Mouse (Mus musculus) kidney, postnatal 10 days (tissue): ENCODE data around the gene Rpl37a.

ENCODE experiments used
- DNase-seq: peaks from one replicate; pipeline ENCODE4 v3.0.0; 2021; ENCODE audit warnings: mixed read lengths

Gene Rpl37a

DNA sequence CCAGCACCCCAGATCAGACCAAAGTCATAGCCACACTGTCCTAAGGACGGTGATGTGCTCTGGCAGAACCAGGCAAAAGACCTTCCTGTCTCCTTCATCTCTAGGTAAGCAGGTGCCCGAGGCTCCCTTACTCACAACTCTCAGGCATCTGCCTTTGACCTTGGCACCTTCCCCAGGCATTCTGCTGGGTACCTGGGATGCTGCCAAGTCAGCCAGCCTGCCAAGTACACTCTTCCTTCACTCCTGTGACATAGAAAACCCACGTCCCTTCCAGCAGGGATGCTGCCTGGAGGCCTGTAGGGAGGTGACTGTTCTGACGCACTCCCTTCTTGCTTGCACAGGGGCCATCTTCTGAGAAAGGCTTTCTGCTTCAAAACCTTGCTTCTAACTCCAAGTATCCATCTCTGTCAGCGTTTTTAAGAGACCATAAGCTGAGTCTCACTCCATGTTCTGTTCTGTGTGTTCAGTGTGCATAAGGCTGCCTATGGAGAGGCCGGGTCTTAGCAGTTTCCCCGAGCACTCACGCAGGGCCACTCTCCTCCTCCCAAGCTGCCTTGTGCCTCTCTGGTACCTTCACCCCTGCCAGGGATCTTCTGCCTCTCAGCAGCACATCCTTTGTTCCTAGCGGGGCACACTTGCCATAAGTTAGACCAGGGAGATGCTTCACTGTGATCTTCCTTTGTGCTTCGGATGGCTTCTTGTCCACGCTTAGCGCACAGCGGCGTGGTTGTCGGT is 28.0 kb downstream of the Rpl37a start:
- peak; percentile 62 for DNase-seq

DNA sequence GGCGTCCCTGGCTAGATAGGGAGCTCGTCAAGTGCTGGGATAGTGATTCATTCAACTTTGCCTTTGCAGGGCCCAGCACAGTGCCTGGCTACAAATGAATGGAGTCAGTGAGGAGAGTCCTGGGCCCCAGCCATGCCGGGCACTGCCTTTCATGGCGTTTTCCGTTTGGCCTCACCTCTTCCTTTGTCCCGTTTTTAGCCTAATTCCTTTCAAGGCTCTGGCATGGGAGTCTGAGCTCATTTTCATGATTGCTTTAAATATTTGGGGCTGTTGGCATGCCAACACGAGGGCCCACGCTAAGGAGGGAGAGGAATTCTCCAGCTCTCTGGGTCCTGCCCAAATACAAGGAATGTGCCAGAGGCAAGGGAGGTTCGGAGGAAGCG is 28.6 kb downstream of the Rpl37a start:
- no peak for DNase-seq

DNA sequence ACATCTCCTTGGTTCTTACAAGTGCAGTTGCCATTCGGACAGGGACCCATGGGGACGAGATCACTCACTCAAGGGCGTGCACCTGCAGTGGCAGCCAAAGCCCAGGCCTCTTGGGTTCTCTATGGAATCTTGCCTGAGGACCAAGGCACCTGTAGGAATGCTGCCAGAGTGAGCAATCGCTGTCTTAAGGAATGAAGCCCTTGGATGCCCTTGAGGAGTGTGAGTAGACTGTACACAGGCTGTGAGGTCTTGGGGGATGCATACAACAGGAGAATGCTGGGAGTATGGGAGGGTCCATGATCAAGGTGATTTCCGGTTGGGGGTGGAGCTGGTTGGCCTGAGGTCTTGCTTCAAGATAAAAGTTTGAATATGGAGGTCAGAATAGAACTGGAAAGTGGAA is 30.3 kb downstream of the Rpl37a start:
- DNase-seq, result no peak

DNA sequence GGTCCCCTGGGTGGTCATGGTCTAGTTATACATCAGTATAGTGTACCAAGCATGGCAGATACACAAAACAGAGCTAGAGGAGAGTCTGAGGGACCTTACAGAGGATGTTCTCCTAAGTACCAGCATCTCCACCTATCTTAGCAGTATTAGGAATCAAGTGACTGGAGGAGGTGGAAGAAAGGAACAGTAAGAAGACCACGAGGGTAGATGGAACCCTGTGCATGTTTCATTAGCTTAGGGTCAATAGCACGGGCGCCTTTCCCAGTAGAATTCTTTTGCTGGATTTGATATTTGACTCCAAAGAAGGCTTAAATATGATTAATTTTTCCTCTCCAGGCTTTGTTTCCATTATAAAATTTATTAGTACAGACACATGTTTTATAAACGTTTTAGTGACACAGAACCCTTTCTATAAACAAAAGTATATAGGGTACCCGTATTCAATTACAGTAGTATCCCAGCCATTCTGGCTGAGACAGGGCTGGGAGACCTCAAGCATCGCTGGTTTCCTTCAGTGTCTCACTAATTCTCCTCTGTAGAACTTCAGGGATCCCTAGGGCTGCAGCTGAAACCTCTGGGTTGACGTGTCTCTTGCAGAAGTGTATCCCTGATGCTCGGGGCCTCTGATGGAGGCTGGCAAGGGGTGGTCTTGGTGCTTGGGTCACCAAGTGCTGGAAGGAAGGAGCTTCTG is 33.9 kb downstream of the Rpl37a start:
- DNase-seq, result no peak

DNA sequence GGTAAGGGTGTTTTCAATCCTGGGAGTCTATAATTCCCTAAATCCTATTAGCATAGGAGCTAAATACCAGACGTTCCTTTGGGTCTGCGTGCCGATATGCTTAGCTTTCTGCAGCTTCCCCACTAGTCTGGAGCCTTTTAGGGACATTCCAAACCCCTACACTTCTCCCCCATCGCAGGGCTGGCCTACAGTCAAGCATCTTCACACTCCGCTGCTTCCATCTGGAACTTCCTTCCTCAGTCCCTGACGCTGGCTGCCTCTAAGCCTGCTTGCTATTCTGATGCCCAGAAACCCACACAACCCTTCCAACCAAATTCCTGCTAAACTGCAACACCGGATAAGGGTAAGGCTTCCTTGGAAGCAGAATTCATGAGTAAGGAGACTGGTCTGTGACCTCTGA is 35.3 kb downstream of the Rpl37a start:
- peak; percentile 66 for DNase-seq

DNA sequence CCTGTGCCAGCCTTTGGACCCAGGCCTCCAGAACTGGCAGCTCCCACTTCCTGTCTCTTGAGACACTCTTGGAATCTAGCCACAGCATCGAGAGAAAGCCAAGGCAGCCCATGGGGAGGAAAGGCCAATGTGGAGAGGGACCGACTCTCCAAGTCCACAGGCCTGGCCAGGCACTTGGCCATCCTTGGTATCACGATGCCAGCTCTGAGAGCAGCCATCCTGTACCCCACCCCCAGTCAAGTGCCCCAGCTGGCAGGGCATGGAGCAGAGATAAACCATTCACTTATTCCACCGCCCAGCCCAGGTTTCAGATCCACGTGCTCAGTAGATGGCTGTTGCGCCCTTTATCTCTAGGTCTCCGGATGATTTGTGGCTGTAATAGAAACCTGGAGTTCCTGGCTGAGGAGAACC is 40.3 kb downstream of the Rpl37a start:
- no peak for DNase-seq

DNA sequence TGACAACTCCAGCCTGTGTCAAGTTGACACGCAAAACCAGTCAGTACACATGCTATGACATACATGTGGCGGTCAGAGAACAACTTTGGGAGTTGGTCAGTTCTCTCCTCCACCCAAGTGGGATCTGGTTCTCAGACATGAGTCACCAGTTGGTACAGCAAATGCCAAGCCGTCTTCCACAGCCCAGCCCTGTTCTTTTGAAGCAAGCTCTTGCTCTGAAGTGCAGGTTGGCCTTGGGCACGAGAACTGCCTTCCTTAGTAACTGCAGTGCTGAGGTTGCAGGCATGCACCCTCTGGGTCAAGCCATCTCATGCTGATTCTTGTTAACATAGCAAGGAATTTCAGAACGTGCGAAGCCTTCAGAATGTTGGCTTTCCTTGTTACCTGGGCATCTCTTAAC is 42.1 kb downstream of the Rpl37a start:
- DNase-seq, result no peak

DNA sequence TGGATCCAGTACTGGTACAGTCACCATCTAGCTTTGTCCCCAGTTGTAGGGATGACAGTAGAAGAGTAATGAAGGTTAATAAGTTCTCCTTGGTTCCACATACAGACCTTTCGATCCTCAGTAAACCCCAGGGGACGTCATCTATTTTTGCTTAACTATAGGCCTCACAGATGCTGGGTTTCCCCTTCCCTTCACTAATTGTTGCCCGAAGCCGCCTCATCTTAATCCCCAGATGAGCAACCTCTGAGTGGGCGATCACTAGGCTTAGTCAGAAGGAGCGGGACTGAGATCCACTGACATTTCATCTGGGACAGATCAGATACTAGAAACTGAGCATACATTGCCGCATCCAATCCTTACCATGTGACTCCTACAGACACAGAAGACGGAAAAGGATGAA is 44.1 kb downstream of the Rpl37a start:
- DNase-seq, result no peak

DNA sequence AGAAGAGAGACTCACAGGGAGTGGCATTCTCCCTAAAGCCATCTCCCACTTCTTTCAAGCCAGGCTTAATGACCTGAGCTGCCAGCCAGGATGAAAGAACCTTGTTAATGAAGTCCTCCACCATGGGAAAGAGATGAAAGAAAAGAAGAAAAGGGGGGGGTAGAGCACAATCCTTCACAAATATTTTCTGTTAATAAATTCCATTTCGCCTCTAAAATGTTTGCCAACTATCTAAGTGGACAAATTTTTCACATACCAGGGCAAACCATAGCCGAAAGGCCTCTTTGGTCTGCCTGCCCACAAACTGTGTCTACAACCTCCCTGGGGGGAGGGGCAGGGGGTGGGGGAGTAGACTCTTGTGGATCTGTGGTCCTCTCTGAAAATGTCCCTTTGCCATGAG is 44.7 kb downstream of the Rpl37a start:
- DNase-seq, result peak; percentile 46

DNA sequence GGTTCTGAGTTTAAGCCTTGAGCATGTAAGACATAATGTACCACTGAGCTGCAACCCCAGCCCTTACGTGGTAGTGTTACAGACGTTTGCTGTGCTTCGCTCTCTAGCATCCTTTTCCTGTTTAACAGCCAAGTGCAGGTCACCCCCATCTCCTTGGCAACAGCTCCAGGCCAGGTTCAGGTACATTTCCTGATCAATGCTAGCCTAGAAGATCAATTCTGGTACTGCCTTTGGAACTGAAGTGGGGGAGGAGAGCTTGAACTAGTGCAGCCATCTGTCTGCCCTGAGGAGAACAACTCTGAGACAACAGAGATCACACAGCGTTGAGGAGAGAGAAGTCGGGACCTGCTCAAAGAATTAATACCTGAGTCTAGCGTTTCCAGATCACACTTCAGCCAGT is 48.7 kb downstream of the Rpl37a start:
- no peak for DNase-seq
